Mouse (Mus musculus) MEL (cell line): ENCODE measurements at regions not wholly inside any gene's neighbourhood (a gene's known extent, or its start where the extent isn't known, plus 50 kb on each side); places are given as distances from the start of the nearest gene placed in this dataset.

ENCODE experiments used
- DNase-seq: peaks from one replicate; pipeline ENCODE4 v3.0.0; 2011; ENCODE audit warnings: low read depth, low spot score
- H3K27ac ChIP-seq: 2 replicates; pipeline ENCODE4 v1.5.1; 2012; ENCODE audit warnings: low read depth, mild to moderate bottlenecking, control low read depth, low read length, moderate library complexity; ENCODE audit not compliant: control insufficient read depth
- H3K27me3 ChIP-seq, 2 experiments: fragments of 150-350 bp in 1 of 2; sonication (generic) in 1 of 2; 2 replicates each; pipeline ENCODE4 v1.6.1; 2012; ENCODE audit warnings: low read length in 2 of 2, mild to moderate bottlenecking in 2 of 2, improper control_type of control experiment in 1 of 2, moderate library complexity in 1 of 2; ENCODE audit not compliant: insufficient read depth in 2 of 2, control insufficient read depth in 1 of 2
- H3K36me3 ChIP-seq, 2 experiments: 2 replicates each; pipeline ENCODE4 v1.6.1; 2012 to 2014; ENCODE audit warnings: low read length in 2 of 2, improper control_type of control experiment in 1 of 2, inconsistent platforms in 1 of 2, mild to moderate bottlenecking in 1 of 2; ENCODE audit not compliant: insufficient read depth in 2 of 2, control insufficient read depth in 1 of 2
- H3K4me1 ChIP-seq, 2 experiments: fragments of 150-350 bp in 1 of 2; sonication (generic) in 1 of 2; 2 replicates each; pipeline ENCODE4 v1.6.1; 2012; ENCODE audit warnings: low read length in 2 of 2, improper control_type of control experiment in 1 of 2, mild to moderate bottlenecking in 1 of 2; ENCODE audit not compliant: insufficient read depth in 2 of 2, control insufficient read depth in 1 of 2
- H3K4me3 ChIP-seq, 2 experiments: fragments of 150-350 bp in 1 of 2; sonication (generic) in 1 of 2; 2 replicates each; pipeline ENCODE4 v1.5.1; 2012; ENCODE audit warnings: low read depth in 2 of 2, low read length in 2 of 2, mild to moderate bottlenecking in 2 of 2, moderate library complexity in 2 of 2, control low read depth in 1 of 2, improper control_type of control experiment in 1 of 2; ENCODE audit not compliant: control insufficient read depth in 1 of 2, insufficient read depth in 1 of 2
- H3K79me2 ChIP-seq: 2 replicates; pipeline ENCODE4 v1.6.1; 2012; ENCODE audit warnings: mild to moderate bottlenecking, low read length, moderate library complexity; ENCODE audit not compliant: control insufficient read depth, poor library complexity, insufficient read depth
- H3K9ac ChIP-seq: 2 replicates; pipeline ENCODE4 v1.6.1; 2012; ENCODE audit warnings: low read depth, mild to moderate bottlenecking, control low read depth, low read length, moderate library complexity; ENCODE audit not compliant: control insufficient read depth, poor library complexity, severe bottlenecking
- H3K9me3 ChIP-seq: fragments of 150-350 bp; sonication (generic); replicated peaks from 2 replicates; pipeline ENCODE4 v1.6.1; 2012; ENCODE audit warnings: mild to moderate bottlenecking, low read length, improper control_type of control experiment, moderate library complexity; ENCODE audit not compliant: insufficient read depth
- BHLHE40 ChIP-seq: IDR thresholded peaks from 2 replicates; pipeline ENCODE4 v1.6.1; 2012; ENCODE audit warnings: low read depth, mild to moderate bottlenecking, inconsistent platforms, low read length, improper control_type of control experiment, borderline replicate concordance
- CHD2 ChIP-seq: IDR thresholded peaks from 2 replicates; pipeline ENCODE4 v1.6.1; 2011; ENCODE audit warnings: low read length, improper control_type of control experiment
- CTCF ChIP-seq, 3 experiments: IDR thresholded peaks in 2 of 3; conservative IDR thresholded peaks in 1 of 3; 2 replicates each; pipeline ENCODE4 v1.5.1; 2011 to 2012; ENCODE audit warnings: low read length in 3 of 3, low read depth in 2 of 3, mild to moderate bottlenecking in 2 of 3, improper control_type of control experiment in 1 of 3, inconsistent platforms in 1 of 3, mixed read lengths in 1 of 3, moderate library complexity in 1 of 3; ENCODE audit not compliant: control insufficient read depth in 1 of 3, insufficient read depth in 1 of 3, poor library complexity in 1 of 3, severe bottlenecking in 1 of 3
- E2F4 ChIP-seq: IDR thresholded peaks from 2 replicates; pipeline ENCODE4 v1.6.1; 2011; ENCODE audit warnings: low read depth, low read length, improper control_type of control experiment, borderline replicate concordance
- ELF1 ChIP-seq: IDR thresholded peaks from 2 replicates; pipeline ENCODE4 v1.6.1; 2014; ENCODE audit warnings: low read depth, mild to moderate bottlenecking, inconsistent platforms, low read length, improper control_type of control experiment, moderate library complexity
- EP300 ChIP-seq, 2 experiments: IDR thresholded peaks; 2 replicates each; pipeline ENCODE4 v1.6.1; 2011; ENCODE audit warnings: improper control_type of control experiment in 2 of 2, low read length in 2 of 2, low read depth in 1 of 2, mild to moderate bottlenecking in 1 of 2
- ETS1 ChIP-seq: IDR thresholded peaks from 2 replicates; pipeline ENCODE4 v1.6.1; 2012; ENCODE audit warnings: low read depth, mild to moderate bottlenecking, inconsistent platforms, low read length, improper control_type of control experiment, moderate library complexity
- HCFC1 ChIP-seq: IDR thresholded peaks from 2 replicates; pipeline ENCODE4 v1.6.1; 2012; ENCODE audit warnings: low read depth, mild to moderate bottlenecking, inconsistent platforms, low read length, improper control_type of control experiment, moderate library complexity
- JUND ChIP-seq: IDR thresholded peaks from 2 replicates; pipeline ENCODE4 v1.6.1; 2011; ENCODE audit warnings: low read depth, mild to moderate bottlenecking, improper control_type of control experiment, low read length
- KAT2A ChIP-seq: conservative IDR thresholded peaks from 2 replicates; pipeline ENCODE4 v1.6.1; 2012; ENCODE audit warnings: low read depth, low read length, improper control_type of control experiment, inconsistent platforms
- MYB ChIP-seq: IDR thresholded peaks from 2 replicates; pipeline ENCODE4 v1.6.1; 2011; ENCODE audit warnings: mild to moderate bottlenecking, low read depth, low read length, improper control_type of control experiment
- NRF1 ChIP-seq: IDR thresholded peaks from 2 replicates; pipeline ENCODE4 v1.6.1; 2014; ENCODE audit warnings: low read depth, mild to moderate bottlenecking, inconsistent platforms, low read length, improper control_type of control experiment, moderate library complexity; ENCODE audit not compliant: poor library complexity, insufficient read depth, severe bottlenecking
- POLR2AphosphoS2 ChIP-seq: IDR thresholded peaks from 2 replicates; pipeline ENCODE4 v1.6.1; 2011; ENCODE audit warnings: low read length, improper control_type of control experiment
- RAD21 ChIP-seq: IDR thresholded peaks from 2 replicates; pipeline ENCODE4 v1.6.1; 2011; ENCODE audit warnings: mild to moderate bottlenecking, low read depth, low read length, improper control_type of control experiment
- RCOR1 ChIP-seq: IDR thresholded peaks from 2 replicates; pipeline ENCODE4 v1.6.1; 2012; ENCODE audit warnings: low read depth, mild to moderate bottlenecking, inconsistent platforms, low read length, improper control_type of control experiment
- TAL1 ChIP-seq: IDR thresholded peaks from 2 replicates; pipeline ENCODE4 v1.6.1; 2012; ENCODE audit warnings: mild to moderate bottlenecking, inconsistent platforms, low read length, moderate library complexity, mixed read lengths
- TCF12 ChIP-seq: IDR thresholded peaks from 2 replicates; pipeline ENCODE4 v1.6.1; 2014; ENCODE audit warnings: low read depth, mild to moderate bottlenecking, inconsistent platforms, low read length, improper control_type of control experiment, moderate library complexity
- USF1 ChIP-seq: IDR thresholded peaks from 2 replicates; pipeline ENCODE4 v1.6.1; 2014; ENCODE audit warnings: low read depth, mild to moderate bottlenecking, inconsistent platforms, low read length, improper control_type of control experiment, moderate library complexity

GRCm38 (mm10) chr5:85780017-85780416 is 285.4 kb downstream of the Cenpc1 start:
- H3K27me3 ChIP-seq, result no peaks in the 10 kb centered on the region
- no peak overlapping the region for H3K27ac ChIP-seq
- no peak overlapping the region for H3K4me3 ChIP-seq
- no peak overlapping the region for H3K9ac ChIP-seq
- H3K4me1 ChIP-seq, result no peaks in the 10 kb centered on the region
- H3K9me3 ChIP-seq, result no peaks in the 10 kb centered on the region
- no peak for DNase-seq
- H3K36me3 ChIP-seq, result no peaks in the 10 kb centered on the region
- H3K79me2 ChIP-seq, result no peaks in the 10 kb centered on the region
- no peak for TF ChIP-seq JUND
- no peak for TF ChIP-seq E2F4
- TF ChIP-seq CHD2, result no peak
- TF ChIP-seq TAL1, result no peak
- no peak for TF ChIP-seq HCFC1
- TF ChIP-seq KAT2A, result no peak
- TF ChIP-seq ELF1, result no peak
- TF ChIP-seq RCOR1, result no peak
- TF ChIP-seq CTCF (IDR thresholded peaks at IDR 0.05 in 2 of 3, conservative IDR thresholded peaks at IDR 0.05 in 1 of 3; ENCODE audit: control insufficient read depth in 1 of 3, insufficient read depth in 1 of 3, low read depth in 2 of 3, low read length in 3 of 3, poor library complexity in 1 of 3, severe bottlenecking in 1 of 3), result no peak
- no peak for TF ChIP-seq TCF12
- TF ChIP-seq MYB, result no peak
- no peak for TF ChIP-seq BHLHE40
- TF ChIP-seq POLR2AphosphoS2, result no peak
- no peak for TF ChIP-seq EP300 (IDR thresholded peaks at IDR 0.05; ENCODE audit: low read depth in 1 of 2, low read length in 2 of 2)

DNA sequence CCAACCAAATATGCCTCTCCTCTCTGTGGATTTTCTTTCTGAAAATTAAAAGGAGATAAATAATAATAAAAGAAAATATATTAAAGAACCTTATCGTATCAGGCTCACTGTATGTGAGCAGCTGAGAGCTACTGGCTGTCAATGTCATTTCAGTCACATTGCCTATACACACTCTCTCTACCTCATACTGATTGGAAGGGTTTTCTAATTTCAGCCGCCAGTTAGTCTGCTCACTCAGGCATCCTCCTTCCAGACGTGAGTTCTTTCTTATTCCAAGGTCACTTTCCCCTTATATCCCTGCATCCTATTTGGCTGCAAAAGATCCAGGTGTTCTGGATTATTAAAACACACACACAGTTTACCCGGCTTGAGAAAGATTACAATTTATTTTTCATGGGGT is 286.2 kb downstream of the Cenpc1 start:
- no peak overlapping the region for H3K9ac ChIP-seq

GRCm38 (mm10) chr5:85772660-85773059 is 292.7 kb downstream of the Cenpc1 start:
- no peak overlapping the region for H3K27ac ChIP-seq
- no peaks in the 10 kb centered on the region for H3K27me3 ChIP-seq
- no peak overlapping the region for H3K9ac ChIP-seq
- H3K9me3 ChIP-seq, result no peaks in the 10 kb centered on the region
- no peak for DNase-seq
- no peak for TF ChIP-seq E2F4
- TF ChIP-seq NRF1, result no peak
- TF ChIP-seq ELF1, result no peak
- no peaks in the 10 kb centered on the region for H3K36me3 ChIP-seq
- H3K79me2 ChIP-seq, result no peaks in the 10 kb centered on the region; the same call in 1 of the 2 replicates
- no peaks in the 10 kb centered on the region for H3K4me1 ChIP-seq
- no peak overlapping the region for H3K4me3 ChIP-seq

More for the DNA sequence above, 286.2 kb downstream of the Cenpc1 start:
- H3K79me2 ChIP-seq, result no peaks in the 10 kb centered on the region; the same call in 1 of the 2 replicates
- H3K4me1 ChIP-seq, result no peaks in the 10 kb centered on the region
- H3K9me3 ChIP-seq, result no peaks in the 10 kb centered on the region
- TF ChIP-seq RAD21 (no peak), ETS1 (no peak), TAL1 (no peak), USF1 (no peak)
- no peak overlapping the region for H3K27ac ChIP-seq
- no peak overlapping the region for H3K4me3 ChIP-seq
- no peak for DNase-seq
- H3K27me3 ChIP-seq, result no peaks in the 10 kb centered on the region
- no peaks in the 10 kb centered on the region for H3K36me3 ChIP-seq
